Mouse (Mus musculus): ENCODE data around the gene Catsper3.

DNA sequence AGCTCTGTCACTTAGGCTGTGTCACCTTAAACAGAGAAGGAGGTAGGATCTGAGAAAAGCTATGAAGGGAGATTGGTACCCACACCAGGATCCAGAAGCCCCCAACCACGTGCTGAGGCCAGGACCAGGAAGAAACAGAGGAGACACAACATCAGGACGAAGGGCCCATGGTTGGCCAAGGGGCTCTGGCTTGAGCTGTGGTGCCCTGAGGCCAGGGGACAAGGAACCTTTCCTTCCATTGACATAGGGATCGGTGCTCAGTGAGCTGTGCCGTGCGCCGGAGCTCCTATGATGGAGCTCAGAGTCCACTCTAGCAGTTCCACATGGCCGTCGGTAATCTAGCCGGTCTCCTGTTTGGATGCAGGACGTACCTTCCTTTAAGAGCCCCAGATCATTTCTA, 25.3 kb downstream of the Catsper3 start:
- no peak for TF ChIP-seq CTCF (IDR thresholded peaks at IDR 0.05; ENCODE audit: extremely low read depth, insufficient read depth, low read length)
- TF ChIP-seq POLR2A (IDR thresholded peaks at IDR 0.05; ENCODE audit: extremely low read depth, insufficient read depth, low read length): no peak

Measured in cortical plate, adult 2 months (tissue).